Mouse (Mus musculus) small intestine, adult 2 months (tissue): ENCODE measurements around the gene Qk.

Experiments used
- CTCF ChIP-seq: fragments of 200-500 bp; IDR thresholded peaks from 2 replicates; pipeline ENCODE4 v1.5.1; 2012; ENCODE audit warnings: low read depth, mild to moderate bottlenecking, control low read depth, inconsistent platforms, low read length, moderate library complexity, mixed read lengths; ENCODE audit not compliant: insufficient replicate concordance, insufficient read length; ENCODE audit errors: extremely low read depth
- POLR2A ChIP-seq: fragments of 200-500 bp; IDR thresholded peaks from 2 replicates; pipeline ENCODE4 v1.6.1; 2012; ENCODE audit warnings: low read depth, mild to moderate bottlenecking, control low read depth, inconsistent platforms, low read length, moderate library complexity

GRCm38 (mm10) chr17:10325921-10326320 is 6.3 kb upstream of the Qk start:
- TF ChIP-seq CTCF: no peak
- TF ChIP-seq POLR2A: no peak
